Comparison of ENCODE assay signal across 23 mouse cellular contexts in the genomic region with DNA sequence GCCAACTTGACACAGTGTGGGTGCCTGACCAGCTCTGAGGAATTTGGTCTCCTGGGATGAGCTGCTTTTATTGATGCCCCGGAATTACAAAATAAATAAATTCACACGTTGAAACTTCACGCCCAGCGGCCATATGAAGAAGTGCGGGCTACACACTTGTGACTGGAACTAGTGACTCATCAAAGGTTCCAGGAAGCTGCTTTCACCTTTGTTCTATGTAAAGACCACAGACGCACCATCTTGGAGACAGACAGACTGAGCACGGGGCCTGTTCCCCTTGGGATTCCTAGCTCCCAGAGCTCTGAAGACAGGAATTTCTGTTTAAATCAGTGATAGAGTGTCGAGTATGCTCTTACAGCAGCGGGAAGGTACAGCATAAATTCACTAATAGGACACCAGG. TPM values are rescaled to one million over a fixed set of nuclear protein-coding genes. Genes with fewer than 3 reads are reported as not detected.
DNase-seq lines count a peak whose midpoint lies in the region; ATAC-seq and TF ChIP-seq lines count a peak whose summit lies in the region.
"Had no signal": no experiment of that assay in that cellular context is flagged by ENCODE, and none has a peak within 500 bp of the region (broad histone marks: within the 10 kb centered on the region; RNA-seq: fewer than 3 reads in every experiment).

No protein-coding gene starts in this region.

- TF ChIP-seq CTCF in intestine, postnatal 0 days (IDR thresholded peaks at IDR 0.05; ENCODE audit: low read depth): peak; percentile 32

- peak; percentile 44; the same call in 1 of the 2 replicates for ATAC-seq in intestine, postnatal 0 days
- ATAC-seq in intestine, embryonic 15.5 days: no peak
- ATAC-seq in activated CD4-positive, CD25-positive, alpha-beta regulatory T cell, adult 4 months: peak; percentile 94
- no peak for ATAC-seq in neural tube, embryonic 15.5 days (ENCODE audit: low FRiP score)
- ATAC-seq: liver, postnatal 0 days; Patski had no signal

- 55% methylated on average over 9 of the region's 9 CpGs for whole genome bisulfite sequencing in intestine, postnatal 0 days
- 67% methylated on average over 9 of the region's 9 CpGs for WGBS in intestine, embryonic 15.5 days
- WGBS in neural tube, embryonic 15.5 days: 72% methylated on average over 9 of the region's 9 CpGs

- H3K36me3 ChIP-seq in intestine, postnatal 0 days (ENCODE audit: control insufficient read depth, insufficient read depth): no peaks in the 10 kb centered on the region
- no peaks in the 10 kb centered on the region for H3K36me3 ChIP-seq in intestine, embryonic 15.5 days
- no peaks in the 10 kb centered on the region for H3K36me3 ChIP-seq in neural tube, embryonic 15.5 days
- H3K36me3 ChIP-seq: heart, embryonic 12.5 days had no signal

- no peaks in the 10 kb centered on the region for H3K4me1 ChIP-seq in intestine, postnatal 0 days (replicated peaks; ENCODE audit: control insufficient read depth, insufficient read depth, low read length)
- no peaks in the 10 kb centered on the region for H3K4me1 ChIP-seq in intestine, embryonic 15.5 days (replicated peaks)
- H3K4me1 ChIP-seq in neural tube, embryonic 15.5 days: no peaks in the 10 kb centered on the region
- H3K4me1 ChIP-seq: forebrain, embryonic 12.5 days had no signal

- H3K27me3 ChIP-seq in intestine, postnatal 0 days (replicated peaks; ENCODE audit: control insufficient read depth, insufficient read depth, low read length): no peaks in the 10 kb centered on the region
- no peaks in the 10 kb centered on the region for H3K27me3 ChIP-seq in intestine, embryonic 15.5 days (replicated peaks)
- no peaks in the 10 kb centered on the region for H3K27me3 ChIP-seq in neural tube, embryonic 15.5 days (replicated peaks)
- H3K27me3 ChIP-seq: forebrain, embryonic 12.5 days; heart, embryonic 12.5 days; Patski had no signal

- intact Hi-C loops in heart, postnatal 10 days (cut with DNase I): no loop called here

- H3K4me3 ChIP-seq in intestine, postnatal 0 days (ENCODE audit: low read depth, low read length): no peak overlapping the region
- no peak overlapping the region for H3K4me3 ChIP-seq in intestine, embryonic 15.5 days (replicated peaks)
- no peak overlapping the region for H3K4me3 ChIP-seq in neural tube, embryonic 15.5 days (replicated peaks)
- H3K4me3 ChIP-seq: forebrain, embryonic 12.5 days; heart, embryonic 12.5 days had no signal

- no peaks in the 10 kb centered on the region for H3K9me3 ChIP-seq in intestine, postnatal 0 days (ENCODE audit: control insufficient read depth)
- no peaks in the 10 kb centered on the region for H3K9me3 ChIP-seq in intestine, embryonic 15.5 days
- H3K9me3 ChIP-seq in neural tube, embryonic 15.5 days (replicated peaks): 0 out of 2 replicates have a peak, but pooled peaks cover 5% of the 10 kb centered on the region
- H3K9me3 ChIP-seq: forebrain, embryonic 12.5 days had no signal

- H3K4me2 ChIP-seq in intestine, postnatal 0 days (replicated peaks; ENCODE audit: low read depth): no peak overlapping the region
- no peak overlapping the region for H3K4me2 ChIP-seq in intestine, embryonic 15.5 days (replicated peaks)
- no peak overlapping the region for H3K4me2 ChIP-seq in neural tube, embryonic 15.5 days
- H3K4me2 ChIP-seq: forebrain, embryonic 12.5 days; heart, embryonic 12.5 days; hindbrain, embryonic 14.5 days had no signal

- no peak overlapping the region for H3K9ac ChIP-seq in intestine, postnatal 0 days (ENCODE audit: low read depth, low read length)
- H3K9ac ChIP-seq in intestine, embryonic 15.5 days: no peak overlapping the region
- no peak overlapping the region for H3K9ac ChIP-seq in neural tube, embryonic 15.5 days (replicated peaks)
- H3K9ac ChIP-seq: forebrain, embryonic 12.5 days; heart, embryonic 12.5 days; hindbrain, embryonic 14.5 days; liver, postnatal 0 days had no signal

- peak; percentile 71 for DNase-seq in CD4-positive helper T cell, adult 2 months (ENCODE audit: low read depth, low spot score)
- peak; percentile 41 for DNase-seq in naive thymus-derived CD4-positive, alpha-beta T cell, adult 2 months (ENCODE audit: low read depth)
- no peak for DNase-seq in heart, postnatal 10 days
- DNase-seq in ovary, postnatal 14 days (ENCODE audit: low spot score): no peak
- DNase-seq: adrenal gland, postnatal 25 days; cerebellum, adult 18-20 months; cerebellum, postnatal 25 days; heart, postnatal 36 days; kidney, adult 11 months; left cerebral cortex, postnatal 4 days; liver, postnatal 0 days; lung, postnatal 14 days; right cerebral cortex, postnatal 14 days had no signal

- H3K27ac ChIP-seq in intestine, postnatal 0 days (ENCODE audit: low read depth, low read length): no peak overlapping the region
- no peak overlapping the region for H3K27ac ChIP-seq in intestine, embryonic 15.5 days
- H3K27ac ChIP-seq in neural tube, embryonic 15.5 days (replicated peaks): no peak overlapping the region
- H3K27ac ChIP-seq: forebrain, embryonic 12.5 days; hindbrain, embryonic 14.5 days had no signal

RNA-seq across cellular contexts. Expression of a gene that starts 31.4 kb away (rescaled TPM):
- 4.1 and 5.3 TPM in 2 replicates for polyA plus RNA-seq in intestine, postnatal 0 days (2015; fragmentation: Nextera tagmentation; extraction: Ambion mirVana)
- polyA plus RNA-seq in intestine, embryonic 15.5 days (2015; fragmentation: Nextera tagmentation; extraction: Ambion mirVana): 0.29 and 0.33 TPM in 2 replicates
- 1 to 10 TPM; 1.1 to 2.0 TPM for polyA plus RNA-seq in activated CD4-positive, CD25-positive, alpha-beta regulatory T cell, adult 4 months (2017; shearing (Covaris generic))
- total RNA-seq in heart, postnatal 10 days (2021): under 1 TPM; 0.69 to 0.97 TPM
- 0.54 and 0.67 TPM in 2 replicates for polyA plus RNA-seq in neural tube, embryonic 15.5 days (2015; fragmentation: Nextera tagmentation; extraction: Ambion mirVana)
- total RNA-seq: granulocyte monocyte progenitor cell, adult 5-6 weeks; megakaryocyte-erythroid progenitor cell, adult 5-6 weeks had no signal

RNA-seq across cellular contexts. Expression of a gene that starts 31.6 kb away (rescaled TPM):
- polyA plus RNA-seq in intestine, postnatal 0 days (2015; fragmentation: Nextera tagmentation; extraction: Ambion mirVana): 11.6 and 14.5 TPM in 2 replicates
- 52.7 and 56.6 TPM in 2 replicates for polyA plus RNA-seq in intestine, embryonic 15.5 days (2015; fragmentation: Nextera tagmentation; extraction: Ambion mirVana)
- 10 to 100 TPM; 56.3 to 76.7 TPM for polyA plus RNA-seq in activated CD4-positive, CD25-positive, alpha-beta regulatory T cell, adult 4 months (2017; shearing (Covaris generic))
- total RNA-seq in heart, postnatal 10 days (2021): 10 to 100 TPM in 1 of 2 experiments, 1 to 10 TPM in 1; 9.4 to 13.1 TPM
- polyA plus RNA-seq in neural tube, embryonic 15.5 days (2015; fragmentation: Nextera tagmentation; extraction: Ambion mirVana): 36.9 and 42.0 TPM in 2 replicates

Comparison
In these comparisons a context has a peak if more than half of its experiments do, and no peak if none do; other contexts are left out.
1. ATAC-seq: peak in intestine, postnatal 0 days (single experiment) and activated CD4-positive, CD25-positive, alpha-beta regulatory T cell, adult 4 months (single experiment); none in intestine, embryonic 15.5 days (single experiment) and neural tube, embryonic 15.5 days (single experiment).
2. DNase-seq: peak in CD4-positive helper T cell, adult 2 months (single experiment) and naive thymus-derived CD4-positive, alpha-beta T cell, adult 2 months (single experiment); none in heart, postnatal 10 days (0 of 2) and ovary, postnatal 14 days (single experiment).